Mouse (Mus musculus): ENCODE data around the gene Gtdc1. TPM values are rescaled to one million over a fixed set of nuclear protein-coding genes. Genes with fewer than 3 reads are reported as not detected.

Gtdc1 gene
- polyA plus RNA-seq, 1 experiment, result 7.2 TPM

- Histone ChIP-seq H3K4me1 (ENCODE audit: control insufficient read depth, insufficient read depth, low read length) (no peaks in the 10 kb centered on the region), H3K4me3 (ENCODE audit: insufficient read depth, low read depth, low read length) (no peak overlapping the region), H3K27me3 (replicated peaks; ENCODE audit: control insufficient read depth, insufficient read depth, low read length) (no peaks in the 10 kb centered on the region), H3K27ac (ENCODE audit: insufficient read depth, low read depth, low read length) (no peak overlapping the region), H3K36me3 (ENCODE audit: control insufficient read depth, insufficient read depth, low read length) (no peaks in the 10 kb centered on the region)
- WGBS, result 63% methylated on average over 4 of the region's 4 CpGs
- TF ChIP-seq POLR2A (IDR thresholded peaks at IDR 0.05; ENCODE audit: low read depth, low read length), result no peak
- no peak for TF ChIP-seq CTCF (conservative IDR thresholded peaks at IDR 0.05; ENCODE audit: insufficient read depth, insufficient read length, low read depth, low read length)
- no peak for DNase-seq
Measured at GRCm38 (mm10) chr2:44700276-44700675, 227.2 kb downstream of the Gtdc1 start.

GRCm38 (mm10) chr2:44696441-44696840 lies 231.0 kb downstream of the Gtdc1 start:
- 92% methylated on average over 3 of the region's 3 CpGs for WGBS

GRCm38 (mm10) chr2:44693898-44694297 lies 233.6 kb downstream of the Gtdc1 start:
- H3K27me3 ChIP-seq (replicated peaks; ENCODE audit: control insufficient read depth, insufficient read depth, low read length), result no peaks in the 10 kb centered on the region
- DNase-seq, result no peak
- WGBS, result 82% methylated on average over 1 of the region's 1 CpGs
- H3K36me3 ChIP-seq (ENCODE audit: control insufficient read depth, insufficient read depth, low read length), result no peaks in the 10 kb centered on the region
- no peak overlapping the region for H3K4me3 ChIP-seq (ENCODE audit: insufficient read depth, low read depth, low read length)
- TF ChIP-seq CTCF (conservative IDR thresholded peaks at IDR 0.05; ENCODE audit: insufficient read depth, insufficient read length, low read depth, low read length), result no peak
- TF ChIP-seq POLR2A (IDR thresholded peaks at IDR 0.05; ENCODE audit: low read depth, low read length), result no peak
- no peak overlapping the region for H3K27ac ChIP-seq (ENCODE audit: insufficient read depth, low read depth, low read length)
- H3K4me1 ChIP-seq (ENCODE audit: control insufficient read depth, insufficient read depth, low read length), result no peaks in the 10 kb centered on the region

More at GRCm38 (mm10) chr2:44696441-44696840, 231.0 kb downstream of the Gtdc1 start:
- TF ChIP-seq CTCF (conservative IDR thresholded peaks at IDR 0.05; ENCODE audit: insufficient read depth, insufficient read length, low read depth, low read length) (no peak), POLR2A (IDR thresholded peaks at IDR 0.05; ENCODE audit: low read depth, low read length) (no peak)
- no peaks in the 10 kb centered on the region for H3K27me3 ChIP-seq (replicated peaks; ENCODE audit: control insufficient read depth, insufficient read depth, low read length)
- H3K4me3 ChIP-seq (ENCODE audit: insufficient read depth, low read depth, low read length), result no peak overlapping the region
- no peak for DNase-seq
- H3K27ac ChIP-seq (ENCODE audit: insufficient read depth, low read depth, low read length), result no peak overlapping the region
- H3K4me1 ChIP-seq (ENCODE audit: control insufficient read depth, insufficient read depth, low read length), result no peaks in the 10 kb centered on the region
- no peaks in the 10 kb centered on the region for H3K36me3 ChIP-seq (ENCODE audit: control insufficient read depth, insufficient read depth, low read length)

- TF ChIP-seq POLR2A (IDR thresholded peaks at IDR 0.05; ENCODE audit: low read depth, low read length), result no peak
- TF ChIP-seq CTCF (conservative IDR thresholded peaks at IDR 0.05; ENCODE audit: insufficient read depth, insufficient read length, low read depth, low read length), result no peak
- H3K27me3 ChIP-seq (replicated peaks; ENCODE audit: control insufficient read depth, insufficient read depth, low read length), result no peaks in the 10 kb centered on the region
- H3K4me1 ChIP-seq (ENCODE audit: control insufficient read depth, insufficient read depth, low read length), result no peaks in the 10 kb centered on the region
- 94% methylated on average over 7 of the region's 7 CpGs for WGBS
- H3K4me3 ChIP-seq (ENCODE audit: insufficient read depth, low read depth, low read length), result no peak overlapping the region
- H3K27ac ChIP-seq (ENCODE audit: insufficient read depth, low read depth, low read length), result no peak overlapping the region
- no peak for DNase-seq
- H3K36me3 ChIP-seq (ENCODE audit: control insufficient read depth, insufficient read depth, low read length), result no peaks in the 10 kb centered on the region
Measured at GRCm38 (mm10) chr2:44664049-44664448, 263.4 kb downstream of the Gtdc1 start.

- H3K4me3 ChIP-seq (ENCODE audit: insufficient read depth, low read depth, low read length), result no peak overlapping the region
- H3K36me3 ChIP-seq (ENCODE audit: control insufficient read depth, insufficient read depth, low read length), result no peaks in the 10 kb centered on the region
- no peaks in the 10 kb centered on the region for H3K27me3 ChIP-seq (replicated peaks; ENCODE audit: control insufficient read depth, insufficient read depth, low read length)
- H3K27ac ChIP-seq (ENCODE audit: insufficient read depth, low read depth, low read length), result no peak overlapping the region
- 83% methylated on average over 2 of the region's 2 CpGs for WGBS
- DNase-seq, result no peak
- TF ChIP-seq POLR2A (IDR thresholded peaks at IDR 0.05; ENCODE audit: low read depth, low read length), result no peak
- no peaks in the 10 kb centered on the region for H3K4me1 ChIP-seq (ENCODE audit: control insufficient read depth, insufficient read depth, low read length)
Measured at GRCm38 (mm10) chr2:44659870-44660269, 267.6 kb downstream of the Gtdc1 start.

GRCm38 (mm10) chr2:44659011-44659410 lies 268.4 kb downstream of the Gtdc1 start:
- no peak for TF ChIP-seq POLR2A (IDR thresholded peaks at IDR 0.05; ENCODE audit: low read depth, low read length)
- no peak for TF ChIP-seq CTCF (conservative IDR thresholded peaks at IDR 0.05; ENCODE audit: insufficient read depth, insufficient read length, low read depth, low read length)
- H3K27ac ChIP-seq (ENCODE audit: insufficient read depth, low read depth, low read length), result no peak overlapping the region

GRCm38 (mm10) chr2:44648537-44648936 lies 278.9 kb downstream of the Gtdc1 start:
- 91% methylated on average over 3 of the region's 3 CpGs for WGBS
- Histone ChIP-seq H3K36me3 (ENCODE audit: control insufficient read depth, insufficient read depth, low read length) (no peaks in the 10 kb centered on the region), H3K4me1 (ENCODE audit: control insufficient read depth, insufficient read depth, low read length) (peaks cover 2% of the 10 kb centered on the region; the same call in 1 of the 2 replicates), H3K27ac (ENCODE audit: insufficient read depth, low read depth, low read length) (no peak overlapping the region), H3K27me3 (replicated peaks; ENCODE audit: control insufficient read depth, insufficient read depth, low read length) (no peaks in the 10 kb centered on the region), H3K4me3 (ENCODE audit: insufficient read depth, low read depth, low read length) (no peak overlapping the region)
- no peak for DNase-seq
- TF ChIP-seq CTCF (conservative IDR thresholded peaks at IDR 0.05; ENCODE audit: insufficient read depth, insufficient read length, low read depth, low read length) (no peak), POLR2A (IDR thresholded peaks at IDR 0.05; ENCODE audit: low read depth, low read length) (no peak)

More at GRCm38 (mm10) chr2:44659011-44659410, 268.4 kb downstream of the Gtdc1 start:
- H3K4me1 ChIP-seq (ENCODE audit: control insufficient read depth, insufficient read depth, low read length), result no peaks in the 10 kb centered on the region
- DNase-seq, result no peak
- no peaks in the 10 kb centered on the region for H3K36me3 ChIP-seq (ENCODE audit: control insufficient read depth, insufficient read depth, low read length)
- H3K4me3 ChIP-seq (ENCODE audit: insufficient read depth, low read depth, low read length), result no peak overlapping the region
- H3K27me3 ChIP-seq (replicated peaks; ENCODE audit: control insufficient read depth, insufficient read depth, low read length), result no peaks in the 10 kb centered on the region

- WGBS, result 82% methylated on average over 6 of the region's 6 CpGs
Measured at GRCm38 (mm10) chr2:44646398-44646797, 281.1 kb downstream of the Gtdc1 start.

More at GRCm38 (mm10) chr2:44646398-44646797, 281.1 kb downstream of the Gtdc1 start:
- no peak overlapping the region for H3K4me3 ChIP-seq (ENCODE audit: insufficient read depth, low read depth, low read length)
- TF ChIP-seq POLR2A (IDR thresholded peaks at IDR 0.05; ENCODE audit: low read depth, low read length) (no peak), CTCF (conservative IDR thresholded peaks at IDR 0.05; ENCODE audit: insufficient read depth, insufficient read length, low read depth, low read length) (no peak)
- DNase-seq, result no peak
- no peaks in the 10 kb centered on the region for H3K27me3 ChIP-seq (replicated peaks; ENCODE audit: control insufficient read depth, insufficient read depth, low read length)
- no peaks in the 10 kb centered on the region for H3K36me3 ChIP-seq (ENCODE audit: control insufficient read depth, insufficient read depth, low read length)
- no peak overlapping the region for H3K27ac ChIP-seq (ENCODE audit: insufficient read depth, low read depth, low read length)
- peaks cover 2% of the 10 kb centered on the region; the same call in 1 of the 2 replicates for H3K4me1 ChIP-seq (ENCODE audit: control insufficient read depth, insufficient read depth, low read length)
